Mouse (Mus musculus) kidney, adult 2 months (tissue): Measurements from ENCODE around the gene Kin.

Experiments
- CTCF ChIP-seq: fragments of 200-500 bp; conservative IDR thresholded peaks from 2 replicates; pipeline ENCODE4 v1.5.1; 2011; ENCODE audit warnings: low read depth, mild to moderate bottlenecking, control low read depth, low read length, moderate library complexity, mixed read lengths; ENCODE audit not compliant: insufficient read depth, insufficient read length
- POLR2A ChIP-seq: fragments of 200-500 bp; IDR thresholded peaks from one replicate; pipeline ENCODE4 v1.6.1; 2011; ENCODE audit warnings: low read depth, low read length, control low read depth

DNA sequence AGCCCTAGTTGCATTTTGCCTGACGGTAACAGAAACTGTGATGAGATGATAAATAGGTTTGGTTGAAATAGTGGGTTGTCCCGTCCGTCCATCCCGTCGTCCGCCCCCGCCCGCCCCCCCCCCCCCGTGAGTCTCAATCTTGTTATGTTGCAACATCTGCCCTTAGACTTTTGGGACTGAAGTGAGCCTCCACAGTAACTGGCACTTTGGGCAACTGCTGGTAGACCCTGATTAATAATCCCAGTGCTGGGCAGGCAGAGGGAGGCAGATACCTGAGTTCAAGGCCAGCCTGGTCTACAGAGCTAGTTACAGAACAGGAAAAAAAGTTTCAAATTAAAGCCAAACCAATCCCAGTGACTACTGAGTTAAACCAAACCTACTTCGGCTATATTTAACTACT lies 30.9 kb upstream of the Kin start:
- TF ChIP-seq CTCF (no peak), POLR2A (no peak)
